Mouse (Mus musculus) midbrain, embryonic 14.5 days (tissue): ENCODE data around the gene Cdk14. TPM values are rescaled to one million over a fixed set of nuclear protein-coding genes. Genes with fewer than 3 reads are reported as not detected.

ENCODE experiments used
- ATAC-seq: fragments of 200-750 bp; cut with Nextera tagmentation; 2 replicates; pipeline ENCODE4 v1.8.0; 2017; ENCODE audit warnings: moderate number of reproducible peaks, moderate library complexity; ENCODE audit not compliant: low FRiP score, low TSS enrichment
- DNase-seq: peaks from one replicate; pipeline ENCODE4 v3.0.0-alpha.2; 2015
- H3K27ac ChIP-seq: fragments of 300-500 bp; sonication (generic); replicated peaks from 2 replicates; pipeline ENCODE4 v1.5.1; 2014; ENCODE audit warnings: mild to moderate bottlenecking, low read depth, low read length, moderate library complexity
- H3K27me3 ChIP-seq: fragments of 300-500 bp; sonication (generic); 2 replicates; pipeline ENCODE4 v1.6.1; 2014; ENCODE audit warnings: low read length, control low read depth, mixed read lengths; ENCODE audit not compliant: control insufficient read depth, insufficient read depth
- H3K36me3 ChIP-seq: fragments of 300-500 bp; sonication (generic); 2 replicates; pipeline ENCODE4 v1.6.1; 2014; ENCODE audit warnings: low read length, control low read depth; ENCODE audit not compliant: control insufficient read depth, insufficient read depth
- H3K4me1 ChIP-seq: fragments of 300-500 bp; sonication (generic); 2 replicates; pipeline ENCODE4 v1.6.1; 2014; ENCODE audit warnings: mild to moderate bottlenecking, antibody characterized with exemption, low read length, control low read depth; ENCODE audit not compliant: control insufficient read depth, insufficient read depth
- H3K4me2 ChIP-seq: fragments of 300-500 bp; sonication (generic); 2 replicates; pipeline ENCODE4 v1.6.1; 2014; ENCODE audit warnings: mild to moderate bottlenecking, low read length, moderate library complexity
- H3K4me3 ChIP-seq: fragments of 300-500 bp; sonication (generic); replicated peaks from 2 replicates; pipeline ENCODE4 v1.5.1; 2014; ENCODE audit warnings: low read depth, low read length
- H3K9ac ChIP-seq: fragments of 300-500 bp; sonication (generic); replicated peaks from 2 replicates; pipeline ENCODE4 v1.6.1; 2014; ENCODE audit warnings: mild to moderate bottlenecking, low read length, moderate library complexity
- H3K9me3 ChIP-seq: fragments of 300-500 bp; sonication (generic); 2 replicates; pipeline ENCODE4 v1.6.1; 2016; ENCODE audit warnings: low read length, control low read depth, mixed read lengths; ENCODE audit not compliant: control insufficient read depth
- WGBS: fragments of 180-500 bp; shearing (Covaris S2); extraction: QIAGEN DNeasy Blood & Tissue Kit; methylation state at CpG from one replicate; pipeline ENCODE4 v1.1.7; 2014; 5-methylcytosine and 5-hydroxymethylcytosine counted together
- polyA plus RNA-seq: library from polyadenylated mRNA; unstranded; fragments of >200 nt; fragmentation: Nextera tagmentation; extraction: Ambion mirVana; gene quantifications from 2 replicates; pipeline ENCODE4 v1.2.1, GENCODE M21; 2014

The Cdk14 gene
- polyA plus RNA-seq, 1 experiment from 2014 or later: 54.0 TPM

GRCm38 (mm10) chr5:4876653-4877091 is 543.4 kb downstream of the Cdk14 start:
- Histone ChIP-seq H3K4me2 (peak overlapping the region; percentile 37), H3K27ac (peak overlapping the region; percentile 89), H3K9me3 (no peaks in the 10 kb centered on the region), H3K27me3 (no peaks in the 10 kb centered on the region), H3K4me3 (no peak overlapping the region), H3K9ac (peak overlapping the region; percentile 20; the same call in 1 of the 2 replicates), H3K36me3 (no peaks in the 10 kb centered on the region), H3K4me1 (peaks cover 36% of the 10 kb centered on the region)
- DNase-seq (peak; percentile 83), ATAC-seq (peak; percentile 80)
- WGBS: 29% methylated on average over 15 of the region's 15 CpGs

DNA sequence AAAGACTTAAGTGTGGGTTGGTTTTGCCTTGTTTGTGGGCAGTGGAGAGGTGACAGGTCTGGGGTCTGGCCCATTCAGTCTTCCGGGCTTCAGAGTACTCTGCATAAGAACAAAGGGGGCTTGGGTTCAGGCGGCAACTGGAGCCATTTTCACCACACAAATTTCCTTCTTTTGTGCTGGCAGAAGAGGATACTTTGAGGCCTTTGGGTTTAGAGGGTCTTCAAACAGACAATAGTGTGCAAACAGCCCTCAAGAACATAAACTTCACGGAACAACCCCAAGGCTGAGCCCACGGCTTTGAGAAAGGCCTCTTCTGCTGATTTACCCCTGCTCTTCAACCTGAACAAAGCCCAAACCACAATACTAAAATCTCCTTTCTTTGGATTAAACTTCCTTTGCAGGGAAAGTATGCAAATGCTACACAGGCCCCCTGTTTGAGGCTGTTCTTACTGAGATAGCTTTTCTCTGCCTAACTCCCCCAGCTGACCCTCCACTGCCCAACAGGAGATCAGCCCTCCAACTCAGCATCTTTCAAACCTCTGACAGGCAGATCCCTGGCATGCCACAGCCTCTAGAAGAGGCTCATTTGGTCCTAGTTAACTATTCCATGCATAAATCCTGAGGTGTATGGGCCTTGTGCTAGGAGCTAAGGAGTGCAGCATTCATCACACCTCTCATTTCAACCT is 549.9 kb downstream of the Cdk14 start:
- 16% methylated on average over 4 of the region's 4 CpGs for WGBS
- Histone ChIP-seq H3K36me3 (no peaks in the 10 kb centered on the region), H3K4me1 (peaks cover 32% of the 10 kb centered on the region), H3K4me3 (no peak overlapping the region), H3K27ac (peak overlapping the region; percentile 42; the same call in 1 of the 2 replicates), H3K27me3 (no peaks in the 10 kb centered on the region), H3K9ac (no peak overlapping the region), H3K9me3 (no peaks in the 10 kb centered on the region), H3K4me2 (no peak overlapping the region)
- peak; percentile 22 for DNase-seq
- ATAC-seq: peak; percentile 24; the same call in 1 of the 2 replicates

- no peaks in the 10 kb centered on the region for H3K36me3 ChIP-seq
- no peaks in the 10 kb centered on the region for H3K9me3 ChIP-seq
- no peaks in the 10 kb centered on the region for H3K27me3 ChIP-seq
- H3K4me3 ChIP-seq: no peak overlapping the region
- ATAC-seq (no peak), DNase-seq (no peak)
- 14% methylated on average over 6 of the region's 6 CpGs for WGBS
- H3K9ac ChIP-seq: no peak overlapping the region
- peak overlapping the region; percentile 52 for H3K27ac ChIP-seq
- peaks cover 32% of the 10 kb centered on the region for H3K4me1 ChIP-seq
- no peak overlapping the region for H3K4me2 ChIP-seq
These were observed 551.5 kb downstream of the Cdk14 start for GRCm38 (mm10) chr5:4868563-4869120.

GRCm38 (mm10) chr5:4867849-4868562 is 552.1 kb downstream of the Cdk14 start:
- Histone ChIP-seq H3K27ac (no peak overlapping the region; the same call in 1 of the 2 replicates), H3K4me3 (no peak overlapping the region), H3K4me2 (no peak overlapping the region), H3K27me3 (no peaks in the 10 kb centered on the region), H3K9me3 (no peaks in the 10 kb centered on the region), H3K4me1 (peaks cover 32% of the 10 kb centered on the region), H3K36me3 (no peaks in the 10 kb centered on the region), H3K9ac (no peak overlapping the region)
- ATAC-seq (no peak), DNase-seq (peak; percentile 62)
- 13% methylated on average over 6 of the region's 6 CpGs for WGBS

GRCm38 (mm10) chr5:4866945-4867344 is 553.2 kb downstream of the Cdk14 start:
- H3K9ac ChIP-seq: no peak overlapping the region
- H3K4me1 ChIP-seq: peaks cover 36% of the 10 kb centered on the region
- no peak for DNase-seq

GRCm38 (mm10) chr5:4866099-4866498 is 554.0 kb downstream of the Cdk14 start:
- Histone ChIP-seq H3K27me3 (no peaks in the 10 kb centered on the region), H3K4me2 (no peak overlapping the region), H3K4me3 (no peak overlapping the region), H3K9me3 (no peaks in the 10 kb centered on the region), H3K36me3 (no peaks in the 10 kb centered on the region), H3K4me1 (peaks cover 44% of the 10 kb centered on the region), H3K27ac (no peak overlapping the region), H3K9ac (no peak overlapping the region)
- no peak for DNase-seq
- ATAC-seq: no peak
- 53% methylated on average over 1 of the region's 1 CpGs for WGBS

More at GRCm38 (mm10) chr5:4866945-4867344, 553.2 kb downstream of the Cdk14 start:
- no peak overlapping the region for H3K4me3 ChIP-seq
- 57% methylated on average over 8 of the region's 8 CpGs for WGBS
- H3K9me3 ChIP-seq: no peaks in the 10 kb centered on the region
- ATAC-seq: no peak
- H3K36me3 ChIP-seq: no peaks in the 10 kb centered on the region
- H3K27me3 ChIP-seq: no peaks in the 10 kb centered on the region
- H3K27ac ChIP-seq: no peak overlapping the region
- H3K4me2 ChIP-seq: no peak overlapping the region

- peak overlapping the region; percentile 33 for H3K27ac ChIP-seq
- no peaks in the 10 kb centered on the region for H3K36me3 ChIP-seq
- H3K27me3 ChIP-seq: no peaks in the 10 kb centered on the region
These were observed 558.5 kb downstream of the Cdk14 start for GRCm38 (mm10) chr5:4861592-4861991.

DNA sequence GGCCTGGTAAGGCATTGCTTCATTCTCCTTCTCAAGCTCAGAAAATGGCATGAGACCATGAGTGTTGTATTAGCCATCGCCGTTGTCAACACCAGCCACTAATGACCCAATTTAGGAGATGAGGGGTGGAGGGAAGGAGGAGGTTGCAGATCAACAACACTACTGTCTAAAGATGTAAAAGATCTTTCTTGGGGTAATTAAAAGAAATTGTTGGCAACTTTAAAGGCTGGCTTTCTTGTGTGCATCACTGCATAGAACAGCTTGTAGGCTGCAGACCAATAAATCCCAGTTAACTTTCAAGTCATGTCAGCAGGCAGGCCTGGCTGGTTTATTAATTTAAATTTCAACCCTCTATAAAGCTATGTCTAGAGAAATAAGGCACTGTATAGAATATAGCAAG is 559.0 kb downstream of the Cdk14 start:
- H3K4me1 ChIP-seq: peaks cover 28% of the 10 kb centered on the region
- no peaks in the 10 kb centered on the region for H3K9me3 ChIP-seq
- no peak overlapping the region for H3K4me3 ChIP-seq
- no peak overlapping the region for H3K9ac ChIP-seq
- WGBS: 91% methylated on average over 2 of the region's 2 CpGs
- ATAC-seq (no peak), DNase-seq (no peak)
- H3K36me3 ChIP-seq: no peaks in the 10 kb centered on the region
- no peaks in the 10 kb centered on the region for H3K27me3 ChIP-seq
- no peak overlapping the region for H3K4me2 ChIP-seq
- H3K27ac ChIP-seq: peak overlapping the region; percentile 33

More at GRCm38 (mm10) chr5:4861592-4861991, 558.5 kb downstream of the Cdk14 start:
- peak; percentile 45 for DNase-seq
- no peak overlapping the region for H3K4me2 ChIP-seq
- no peak overlapping the region for H3K4me3 ChIP-seq
- no peak overlapping the region for H3K9ac ChIP-seq
- ATAC-seq: no peak
- 62% methylated on average over 9 of the region's 9 CpGs for WGBS
- H3K4me1 ChIP-seq: peaks cover 28% of the 10 kb centered on the region
- H3K9me3 ChIP-seq: no peaks in the 10 kb centered on the region
